Mouse (Mus musculus) CH12.LX (cell line): ENCODE data around the gene Best2.

Experiments
- CTCF ChIP-seq, 2 experiments: IDR thresholded peaks in 1 of 2; conservative IDR thresholded peaks in 1 of 2; 2 replicates each; pipeline ENCODE4 v1.5.1; 2011 to 2012; ENCODE audit warnings: low read depth in 2 of 2, low read length in 2 of 2, improper control_type of control experiment in 1 of 2, inconsistent platforms in 1 of 2, mild to moderate bottlenecking in 1 of 2, moderate library complexity in 1 of 2
- HCFC1 ChIP-seq: IDR thresholded peaks from 2 replicates; pipeline ENCODE4 v1.6.1; 2012; ENCODE audit warnings: low read depth, mild to moderate bottlenecking, inconsistent platforms, low read length, improper control_type of control experiment
- IRF4 ChIP-seq: IDR thresholded peaks from 2 replicates; pipeline ENCODE4 v1.6.1; 2014; ENCODE audit warnings: low read depth, mild to moderate bottlenecking, inconsistent platforms, low read length, improper control_type of control experiment
- KAT2A ChIP-seq: IDR thresholded peaks from 2 replicates; pipeline ENCODE4 v1.6.1; 2012; ENCODE audit warnings: low read length, improper control_type of control experiment, inconsistent platforms; ENCODE audit not compliant: insufficient replicate concordance
- MAX ChIP-seq: IDR thresholded peaks from 2 replicates; pipeline ENCODE4 v1.6.1; 2011; ENCODE audit warnings: low read length, improper control_type of control experiment
- MEF2A ChIP-seq: IDR thresholded peaks from 2 replicates; pipeline ENCODE4 v1.6.1; 2014; ENCODE audit warnings: low read depth, mild to moderate bottlenecking, inconsistent platforms, low read length, improper control_type of control experiment, borderline replicate concordance
- PAX5 ChIP-seq: IDR thresholded peaks from 2 replicates; pipeline ENCODE4 v1.6.1; 2012; ENCODE audit warnings: low read length, inconsistent platforms, mixed read lengths
- POLR2A ChIP-seq: IDR thresholded peaks from 2 replicates; pipeline ENCODE4 v1.6.1; 2011; ENCODE audit warnings: low read depth, mild to moderate bottlenecking, improper control_type of control experiment, low read length
- POLR2AphosphoS2 ChIP-seq: IDR thresholded peaks from 2 replicates; pipeline ENCODE4 v1.6.1; 2011; ENCODE audit warnings: low read depth, low read length, improper control_type of control experiment
- RAD21 ChIP-seq: IDR thresholded peaks from 2 replicates; pipeline ENCODE4 v1.6.1; 2011; ENCODE audit warnings: low read depth, mild to moderate bottlenecking, low read length, improper control_type of control experiment, moderate library complexity
- SMC3 ChIP-seq: IDR thresholded peaks from 2 replicates; pipeline ENCODE4 v1.6.1; 2011; ENCODE audit warnings: low read depth, low read length, improper control_type of control experiment
- USF1 ChIP-seq: IDR thresholded peaks from 2 replicates; pipeline ENCODE4 v1.6.1; 2014; ENCODE audit warnings: low read depth, mild to moderate bottlenecking, inconsistent platforms, low read length, improper control_type of control experiment
- USF2 ChIP-seq: conservative IDR thresholded peaks from 2 replicates; pipeline ENCODE4 v1.6.1; 2011; ENCODE audit warnings: low read depth, low read length, improper control_type of control experiment

DNA sequence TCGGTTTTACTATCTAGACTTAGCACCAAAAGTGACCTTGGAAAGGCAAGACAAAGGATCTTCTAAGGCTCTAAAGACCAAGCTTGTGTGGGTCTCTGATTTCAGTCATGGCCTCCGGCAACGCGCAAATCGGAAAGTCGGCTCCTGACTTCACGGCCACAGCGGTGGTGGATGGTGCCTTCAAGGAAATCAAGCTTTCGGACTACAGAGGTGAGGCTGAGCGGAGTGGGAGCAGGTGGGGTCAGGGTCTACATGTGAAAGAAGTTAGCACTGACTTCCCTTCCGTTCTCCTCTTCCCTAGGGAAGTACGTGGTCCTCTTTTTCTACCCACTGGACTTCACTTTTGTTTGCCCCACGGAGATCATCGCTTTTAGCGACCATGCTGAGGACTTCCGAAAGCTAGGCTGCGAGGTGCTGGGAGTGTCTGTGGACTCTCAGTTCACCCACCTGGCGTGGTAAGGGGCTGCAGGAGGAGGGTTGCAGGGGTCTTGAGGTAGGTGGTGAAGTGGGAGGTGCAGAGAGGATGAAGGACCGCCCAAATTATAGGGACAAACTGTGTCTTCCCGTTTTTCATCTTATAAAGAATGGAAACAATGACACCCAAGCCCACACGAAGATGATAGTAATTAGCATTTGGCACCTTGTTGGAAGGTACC is 44.1 kb downstream of the Best2 start:
- TF ChIP-seq KAT2A (no peak), POLR2A (no peak), USF2 (no peak), SMC3 (no peak), CTCF (conservative IDR thresholded peaks at IDR 0.05 in 1 of 2, IDR thresholded peaks at IDR 0.05 in 1 of 2; ENCODE audit: low read depth in 2 of 2, low read length in 2 of 2) (no peak), MAX (no peak), PAX5 (no peak), RAD21 (no peak), MEF2A (no peak), IRF4 (no peak), USF1 (no peak), POLR2AphosphoS2 (no peak), HCFC1 (no peak)
